Mouse (Mus musculus) liver, adult 2 months (tissue): Measurements from ENCODE around the gene Man1c1.

Experiments used
- CTCF ChIP-seq: fragments of 200-500 bp; IDR thresholded peaks from 2 replicates; pipeline ENCODE4 v1.5.1; 2011; ENCODE audit warnings: low read depth, low read length, control low read depth
- POLR2A ChIP-seq: fragments of 200-500 bp; IDR thresholded peaks from 2 replicates; pipeline ENCODE4 v1.6.1; 2011; ENCODE audit warnings: low read length, control low read depth; ENCODE audit not compliant: insufficient read depth; ENCODE audit errors: extremely low read depth

GRCm38 (mm10) chr4:134563624-134564023, 140.5 kb downstream of the Man1c1 start:
- TF ChIP-seq CTCF: no peak
- no peak for TF ChIP-seq POLR2A
